Mouse (Mus musculus) CH12.LX (cell line): ENCODE data around the gene Selplg. TPM values are rescaled to one million over a fixed set of nuclear protein-coding genes. Genes with fewer than 3 reads are reported as not detected.

Experiments used
- DNase-seq: peaks from one replicate; pipeline ENCODE4 v3.0.0-alpha.2; 2013; ENCODE audit errors: extremely low read depth
- H3K27ac ChIP-seq: 2 replicates; pipeline ENCODE4 v1.5.1; 2012; ENCODE audit warnings: low read depth, mild to moderate bottlenecking, control low read depth, moderate library complexity; ENCODE audit not compliant: insufficient read depth
- H3K27me3 ChIP-seq: replicated peaks from 2 replicates; pipeline ENCODE3; 2012; ENCODE audit warnings: inconsistent platforms
- H3K36me3 ChIP-seq, 2 experiments: replicated peaks in 1 of 2; 2 replicates each; pipeline versions ENCODE3 to v1.6.1; 2012; ENCODE audit warnings: inconsistent platforms in 1 of 2, low read length in 1 of 2, mild to moderate bottlenecking in 1 of 2, mixed read lengths in 1 of 2, moderate library complexity in 1 of 2; ENCODE audit not compliant: control insufficient read depth in 1 of 2, insufficient read depth in 1 of 2
- H3K4me1 ChIP-seq, 2 experiments: 2 replicates each; pipeline ENCODE4 v1.6.1; 2012; ENCODE audit warnings: inconsistent platforms in 1 of 2, moderate library complexity in 1 of 2; ENCODE audit not compliant: insufficient read depth in 2 of 2, control insufficient read depth in 1 of 2
- H3K4me2 ChIP-seq: 2 replicates; pipeline ENCODE4 v1.6.1; 2012; ENCODE audit warnings: low read depth, mild to moderate bottlenecking, control low read depth; ENCODE audit not compliant: poor library complexity, insufficient read depth, severe bottlenecking
- H3K4me3 ChIP-seq, 3 experiments: fragments of 150-350 bp in 1 of 3; sonication (generic) in 1 of 3; replicated peaks in 1 of 3; 2 replicates each; pipeline versions ENCODE3 to v1.5.1; 2011 to 2012; ENCODE audit warnings: low read depth in 2 of 3, low read length in 2 of 3, mild to moderate bottlenecking in 2 of 3, moderate library complexity in 2 of 3, control low read depth in 1 of 3, improper control_type of control experiment in 1 of 3, inconsistent platforms in 1 of 3, mixed read lengths in 1 of 3; ENCODE audit not compliant: poor library complexity in 1 of 3
- H3K79me2 ChIP-seq: replicated peaks from 2 replicates; pipeline ENCODE4 v1.6.1; 2012; ENCODE audit warnings: mild to moderate bottlenecking, moderate library complexity; ENCODE audit not compliant: control insufficient read depth, poor library complexity, insufficient read depth, severe bottlenecking; ENCODE audit errors: extremely low read depth
- H3K9ac ChIP-seq: 2 replicates; pipeline ENCODE4 v1.6.1; 2012; ENCODE audit warnings: low read depth, mild to moderate bottlenecking, control low read depth, moderate library complexity; ENCODE audit not compliant: insufficient read depth
- H3K9me3 ChIP-seq: replicated peaks from 2 replicates; pipeline ENCODE3; 2012; ENCODE audit warnings: low read length, inconsistent platforms, mixed read lengths
- CHD1 ChIP-seq: IDR thresholded peaks from 2 replicates; pipeline ENCODE4 v1.6.1; 2012; ENCODE audit warnings: low read depth, low read length, improper control_type of control experiment, inconsistent platforms
- CHD2 ChIP-seq: IDR thresholded peaks from 2 replicates; pipeline ENCODE4 v1.6.1; 2011; ENCODE audit warnings: low read length, improper control_type of control experiment
- E2F4 ChIP-seq: IDR thresholded peaks from 2 replicates; pipeline ENCODE4 v1.6.1; 2011; ENCODE audit warnings: low read depth, low read length, improper control_type of control experiment; ENCODE audit not compliant: insufficient replicate concordance
- GABPA ChIP-seq: IDR thresholded peaks from 2 replicates; pipeline ENCODE4 v1.6.1; 2012; ENCODE audit warnings: low read depth, low read length, improper control_type of control experiment, inconsistent platforms; ENCODE audit not compliant: insufficient replicate concordance
- HCFC1 ChIP-seq: IDR thresholded peaks from 2 replicates; pipeline ENCODE4 v1.6.1; 2012; ENCODE audit warnings: low read depth, mild to moderate bottlenecking, inconsistent platforms, low read length, improper control_type of control experiment
- JUND ChIP-seq: conservative IDR thresholded peaks from 2 replicates; pipeline ENCODE4 v1.6.1; 2011; ENCODE audit warnings: low read depth, low read length, improper control_type of control experiment
- KAT2A ChIP-seq: IDR thresholded peaks from 2 replicates; pipeline ENCODE4 v1.6.1; 2012; ENCODE audit warnings: low read length, improper control_type of control experiment, inconsistent platforms; ENCODE audit not compliant: insufficient replicate concordance
- MAFK ChIP-seq: IDR thresholded peaks from 2 replicates; pipeline ENCODE4 v1.6.1; 2011; ENCODE audit warnings: low read length, improper control_type of control experiment; ENCODE audit not compliant: insufficient replicate concordance
- MAX ChIP-seq: IDR thresholded peaks from 2 replicates; pipeline ENCODE4 v1.6.1; 2011; ENCODE audit warnings: low read length, improper control_type of control experiment
- MEF2A ChIP-seq: IDR thresholded peaks from 2 replicates; pipeline ENCODE4 v1.6.1; 2014; ENCODE audit warnings: low read depth, mild to moderate bottlenecking, inconsistent platforms, low read length, improper control_type of control experiment, borderline replicate concordance
- MXI1 ChIP-seq: IDR thresholded peaks from 2 replicates; pipeline ENCODE4 v1.6.1; 2011; ENCODE audit warnings: mild to moderate bottlenecking, low read depth, low read length, improper control_type of control experiment
- NRF1 ChIP-seq: IDR thresholded peaks from 2 replicates; pipeline ENCODE4 v1.6.1; 2014; ENCODE audit warnings: low read depth, mild to moderate bottlenecking, inconsistent platforms, low read length, improper control_type of control experiment, moderate library complexity
- PAX5 ChIP-seq: IDR thresholded peaks from 2 replicates; pipeline ENCODE4 v1.6.1; 2012; ENCODE audit warnings: low read length, inconsistent platforms, mixed read lengths
- POLR2A ChIP-seq: IDR thresholded peaks from 2 replicates; pipeline ENCODE4 v1.6.1; 2011; ENCODE audit warnings: low read depth, mild to moderate bottlenecking, improper control_type of control experiment, low read length
- POLR2AphosphoS2 ChIP-seq: IDR thresholded peaks from 2 replicates; pipeline ENCODE4 v1.6.1; 2011; ENCODE audit warnings: low read depth, low read length, improper control_type of control experiment
- TCF12 ChIP-seq: IDR thresholded peaks from 2 replicates; pipeline ENCODE4 v1.6.1; 2014; ENCODE audit warnings: low read depth, mild to moderate bottlenecking, inconsistent platforms, low read length, improper control_type of control experiment
- UBTF ChIP-seq: IDR thresholded peaks from 2 replicates; pipeline ENCODE4 v1.6.1; 2012; ENCODE audit warnings: low read depth, mild to moderate bottlenecking, inconsistent platforms, low read length, improper control_type of control experiment, moderate library complexity
- USF1 ChIP-seq: IDR thresholded peaks from 2 replicates; pipeline ENCODE4 v1.6.1; 2014; ENCODE audit warnings: low read depth, mild to moderate bottlenecking, inconsistent platforms, low read length, improper control_type of control experiment
- ZNF384 ChIP-seq: IDR thresholded peaks from 2 replicates; pipeline ENCODE4 v1.6.1; 2012; ENCODE audit warnings: low read depth, low read length, improper control_type of control experiment, inconsistent platforms
- dilution Hi-C: fragments of 300-500 bp; cut with MboI; formaldehyde crosslinking; loops from 2 replicates; pipeline ENCODE4 v1.14.3; 2020; ENCODE audit warnings: low sequenced_read_pairs; ENCODE audit not compliant: extremely low pct_unique_long_range_greater_than_20kb, extremely low pct_ligation_motif_present
- in situ Hi-C: fragments of 300-500 bp; cut with MboI; formaldehyde crosslinking; loops from 3 replicates; pipeline ENCODE4 v1.14.3; 2019; ENCODE audit warnings: low sequenced_read_pairs, low pct_ligation_motif_present, low pct_unique_long_range_greater_than_20kb, mixed read lengths
- polyA plus RNA-seq: library from polyadenylated mRNA; unstranded; fragments of >175 nt; gene quantifications from 2 replicates; pipeline ENCODE4 v1.2.1, GENCODE M21; 2012; ENCODE audit warnings: low read depth; ENCODE audit not compliant: insufficient read length
- total RNA-seq, 2 experiments: library from RNA; depleted of rRNA; stranded (reverse); fragments of 300-350 nt in 1 of 2; fragments of >200 nt in 1 of 2; gene quantifications; 2 replicates each; pipeline ENCODE4 v1.2.3; 2012 to 2014

Selplg gene
- total and polyA plus RNA-seq, 3 experiments = 29.4 to 58.5 (median 41.6) TPM

DNA sequence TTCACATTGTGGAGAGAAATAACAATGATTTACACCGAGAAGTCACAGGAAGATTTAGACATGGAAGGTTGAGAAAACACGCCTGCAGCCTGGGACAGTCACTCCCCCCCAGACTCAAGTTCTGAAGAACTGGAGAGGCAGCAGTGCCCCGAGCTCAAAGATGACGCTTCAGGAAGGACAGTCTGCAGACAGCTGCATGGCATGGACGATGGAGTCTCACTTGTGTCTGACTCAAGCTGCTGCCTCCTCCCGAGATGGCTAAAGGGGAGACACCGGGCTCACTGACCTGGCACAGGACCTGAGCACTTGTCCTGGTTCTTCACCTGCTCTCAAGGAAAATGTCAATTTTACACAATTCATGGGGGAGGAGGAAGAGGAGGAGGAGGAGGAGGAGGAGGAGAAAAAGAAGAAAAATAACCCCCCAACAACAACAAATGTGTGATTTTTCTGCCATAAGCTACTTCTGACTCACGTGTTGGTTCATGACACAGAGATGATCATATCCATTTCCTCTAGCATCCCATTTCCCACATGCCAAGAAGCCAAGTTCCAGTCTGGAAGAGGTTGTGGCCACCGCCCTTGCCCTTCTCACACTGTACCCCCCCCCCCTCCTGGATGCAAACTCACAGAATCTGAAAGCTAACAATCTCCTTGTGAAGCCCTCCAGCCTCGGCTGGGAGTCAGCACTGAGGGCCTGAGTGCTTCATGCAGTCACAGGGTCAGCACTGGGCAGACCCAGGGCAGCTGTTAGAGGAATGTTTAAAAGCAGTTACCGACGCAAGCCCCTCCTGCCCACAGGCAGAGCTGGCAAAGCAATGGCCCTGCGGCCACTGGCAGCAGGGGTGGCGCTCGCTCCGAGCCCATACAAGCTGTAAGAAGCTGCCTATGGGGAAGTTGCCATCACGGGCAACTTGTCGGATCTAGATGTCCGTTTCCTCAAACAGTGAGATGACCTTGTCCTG lies 41.9 kb upstream of the Selplg start:
- H3K4me1 ChIP-seq = peaks cover 7 to 48% of the 10 kb centered on the region in 2 experiments
- H3K4me3 ChIP-seq = no peak overlapping the region
- H3K36me3 ChIP-seq = peaks cover 15 to 88% of the 10 kb centered on the region in 2 experiments
- DNase-seq = no peak
- no peak overlapping the region for H3K9ac ChIP-seq
- no peaks in the 10 kb centered on the region for H3K27me3 ChIP-seq
- in situ Hi-C loops = no loop called here
- H3K9me3 ChIP-seq = peaks cover 12% of the 10 kb centered on the region
- no peak overlapping the region for H3K27ac ChIP-seq
- no peak for TF ChIP-seq CHD2
- no peak for TF ChIP-seq GABPA
- no peak for TF ChIP-seq POLR2A
- no peak for TF ChIP-seq MXI1
- no peak for TF ChIP-seq UBTF
- no peak for TF ChIP-seq MEF2A
- TF ChIP-seq USF1 = no peak
- TF ChIP-seq PAX5 = no peak
- TF ChIP-seq MAX = no peak
- TF ChIP-seq TCF12 = no peak
- no peak for TF ChIP-seq HCFC1
- no peak for TF ChIP-seq POLR2AphosphoS2
- no peak for TF ChIP-seq KAT2A
- TF ChIP-seq NRF1 = no peak
- no peak for TF ChIP-seq JUND
- no peak for TF ChIP-seq MAFK
- TF ChIP-seq E2F4 = no peak
- TF ChIP-seq ZNF384 = no peak
- no peak for TF ChIP-seq CHD1
- TF ChIP-seq, all 38 proteins: peak for 0
- dilution Hi-C loops = no loop called here
- Histone ChIP-seq H3K79me2 (no peaks in the 10 kb centered on the region), H3K4me2 (no peak overlapping the region)
